Mouse (Mus musculus) T-helper 1 cell (primary cell): ENCODE data around the gene Sox10.

Experiments
- in situ Hi-C: fragments of 300-600 bp; cut with MboI, MseI; formaldehyde crosslinking; loops from one replicate; pipeline ENCODE4 v1.15.1; 2025; ENCODE audit warnings: high pct_unique_total_duplicates

Gene Sox10

DNA sequence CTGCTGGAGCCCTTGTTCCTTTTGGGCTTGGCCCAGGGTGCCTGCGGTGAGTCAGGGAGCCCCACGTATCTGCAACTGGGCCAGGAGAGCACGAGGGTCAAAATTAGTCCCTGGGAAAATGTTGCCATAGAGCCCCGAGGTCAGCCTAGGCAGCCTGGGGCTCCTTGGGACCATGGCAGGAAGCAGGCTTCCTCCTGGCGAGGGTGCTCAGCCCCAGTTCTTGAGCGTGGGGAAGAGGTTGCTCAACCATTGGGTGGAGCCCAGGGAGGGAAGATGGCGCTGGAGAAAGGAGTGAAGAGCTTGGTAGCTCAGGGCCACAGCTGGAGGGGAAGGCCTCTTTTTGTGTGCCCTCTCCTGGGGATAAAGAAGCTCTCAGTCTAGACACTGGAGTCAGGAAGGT, 2.7 kb downstream of the Sox10 start:
- in situ Hi-C loops = no loop called here

GRCm38 (mm10) chr15:79155572-79155971, 9.5 kb downstream of the Sox10 start:
- in situ Hi-C loops = no loop called here

DNA sequence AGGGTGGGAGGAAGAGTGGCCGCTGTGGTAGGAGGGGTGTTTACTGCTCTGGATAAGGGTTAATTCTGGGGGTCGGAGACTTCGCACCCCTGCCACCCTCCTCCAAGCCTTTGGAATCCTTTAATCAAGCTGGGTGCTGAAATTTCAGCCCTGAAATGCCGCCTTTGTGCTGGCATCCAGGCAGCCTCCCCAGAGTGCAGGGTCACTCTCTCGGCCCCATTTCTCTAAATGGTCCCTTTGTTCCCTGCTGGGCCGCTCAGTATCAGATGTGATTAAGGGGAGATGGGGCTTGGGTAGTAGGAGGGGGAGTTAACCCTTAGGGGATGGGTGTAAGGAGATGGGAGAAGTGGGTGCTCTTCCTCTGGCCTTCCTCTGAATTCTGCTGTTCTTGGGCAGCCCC, 12.3 kb downstream of the Sox10 start:
- in situ Hi-C loops = no loop called here

- in situ Hi-C loops = no loop called here
Measured at GRCm38 (mm10) chr15:79151881-79152280, 13.2 kb downstream of the Sox10 start.

- in situ Hi-C loops = no loop called here
Measured at GRCm38 (mm10) chr15:79148533-79148932, 16.5 kb downstream of the Sox10 start.

DNA sequence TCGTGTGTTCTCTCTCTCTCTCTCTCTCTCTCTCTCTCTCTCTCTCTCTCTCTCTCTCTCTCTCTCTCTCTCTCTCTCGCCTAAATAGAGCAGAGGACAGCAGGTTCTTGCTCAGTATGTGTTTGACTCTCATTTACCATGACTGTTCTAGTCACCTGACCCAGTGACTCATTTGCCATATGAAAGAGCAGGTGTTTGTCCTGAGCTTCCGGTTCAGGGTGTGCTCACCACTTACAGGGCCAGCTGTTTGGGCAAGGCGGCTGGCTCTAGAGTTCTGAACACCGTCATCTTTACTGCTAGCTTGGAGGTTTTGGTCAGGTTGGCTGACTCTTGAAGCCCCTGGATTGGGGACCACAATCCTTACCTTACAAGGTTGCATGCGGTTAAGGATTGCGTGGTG, 19.5 kb downstream of the Sox10 start:
- in situ Hi-C loops = no loop called here

GRCm38 (mm10) chr15:79144021-79144420, 21.0 kb downstream of the Sox10 start:
- in situ Hi-C loops = no loop called here

- in situ Hi-C loops = no loop called here
Measured at GRCm38 (mm10) chr15:79143316-79143715, 21.7 kb downstream of the Sox10 start.

GRCm38 (mm10) chr15:79141566-79141917, 23.5 kb downstream of the Sox10 start:
- in situ Hi-C loops = no loop called here

- in situ Hi-C loops = no loop called here
Measured at GRCm38 (mm10) chr15:79140866-79141565, 24.0 kb downstream of the Sox10 start, which contains the start of the genes Polr2f and 1700088E04Rik. Gene Polr2f (plus strand): TSS chr15:79141009. Gene 1700088E04Rik (minus strand): TSS chr15:79141253.

DNA sequence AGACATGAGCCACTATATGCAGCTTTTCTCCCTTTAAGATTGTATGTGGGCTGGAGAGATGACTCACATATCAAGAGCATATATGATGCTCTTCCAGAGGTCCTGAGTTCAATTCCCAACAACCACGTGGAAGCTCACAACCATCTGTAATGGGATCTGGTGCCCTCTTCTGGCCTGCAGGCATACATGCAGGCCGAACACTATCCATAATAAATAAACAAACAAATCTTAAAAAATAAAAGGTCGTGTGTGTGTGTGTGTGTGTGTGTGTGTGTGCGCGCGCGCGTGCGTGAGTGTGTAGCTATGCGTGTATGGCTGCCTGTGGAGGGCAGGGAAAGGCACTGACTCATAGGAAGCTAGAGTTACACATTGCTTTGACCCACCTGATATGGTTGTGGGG, 25.4 kb downstream of the Sox10 start:
- in situ Hi-C loops = no loop called here

DNA sequence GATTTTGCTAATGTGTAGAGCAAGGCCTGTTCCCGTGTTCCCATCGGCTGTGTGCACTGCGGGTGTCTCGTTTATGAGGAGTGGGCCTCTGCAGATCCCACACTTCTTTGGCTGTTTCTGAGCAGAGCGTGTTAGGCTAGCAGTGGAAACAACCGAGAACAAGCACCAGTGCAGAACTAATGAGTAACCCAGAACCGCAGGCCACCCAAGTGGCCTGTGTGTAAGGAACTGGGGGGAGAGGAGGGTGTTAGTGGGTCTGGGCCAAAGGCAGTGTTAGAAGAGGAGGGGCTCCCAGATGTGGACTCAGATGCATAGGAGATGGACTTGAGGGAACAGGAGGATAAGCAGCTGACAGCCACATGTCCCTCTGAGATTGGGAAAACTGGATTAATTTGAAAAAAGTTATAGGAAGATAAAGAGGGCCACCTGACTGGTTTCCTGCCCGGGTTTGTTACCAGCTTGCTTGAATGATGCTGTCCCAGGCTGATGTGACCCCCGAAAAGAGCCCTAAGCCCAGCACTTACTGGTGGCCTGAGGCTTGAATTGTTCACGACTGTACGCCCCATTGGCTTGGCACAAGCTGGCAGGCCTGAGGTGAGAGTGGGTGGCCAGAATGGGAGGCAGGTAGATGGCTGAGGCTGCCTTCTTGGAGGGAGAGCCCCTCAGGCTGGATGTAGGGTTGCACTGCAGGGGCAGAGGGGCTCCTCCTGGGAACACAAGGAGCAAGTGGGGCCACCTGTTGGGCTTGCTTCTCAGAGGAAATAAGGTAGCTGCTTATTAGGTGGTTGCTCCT, 29.1 kb downstream of the Sox10 start:
- in situ Hi-C loops = no loop called here

DNA sequence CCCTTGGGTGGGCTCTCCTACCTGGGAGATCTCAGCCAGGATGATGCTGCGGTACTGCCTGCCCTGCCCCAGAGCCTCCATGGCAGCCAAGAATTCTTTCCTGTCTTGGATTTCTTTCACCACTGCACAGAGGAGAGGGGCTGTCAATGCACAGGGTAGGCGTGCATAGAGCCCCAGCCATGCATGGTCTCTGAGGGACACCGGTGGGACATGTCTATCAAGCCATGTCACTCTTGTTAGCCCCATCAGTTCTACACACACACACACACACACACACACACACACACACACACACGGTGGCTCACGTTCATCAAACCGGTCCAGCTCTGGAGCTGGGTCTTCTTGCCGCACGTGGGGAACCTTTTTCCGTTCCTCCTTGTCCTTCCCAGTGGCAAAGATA, 29.7 kb downstream of the Sox10 start:
- in situ Hi-C loops = no loop called here

- in situ Hi-C loops = no loop called here
Measured at GRCm38 (mm10) chr15:79134496-79135270, 30.4 kb downstream of the Sox10 start.

- in situ Hi-C loops = no loop called here
Measured at GRCm38 (mm10) chr15:79133191-79133661, 31.8 kb downstream of the Sox10 start.

DNA sequence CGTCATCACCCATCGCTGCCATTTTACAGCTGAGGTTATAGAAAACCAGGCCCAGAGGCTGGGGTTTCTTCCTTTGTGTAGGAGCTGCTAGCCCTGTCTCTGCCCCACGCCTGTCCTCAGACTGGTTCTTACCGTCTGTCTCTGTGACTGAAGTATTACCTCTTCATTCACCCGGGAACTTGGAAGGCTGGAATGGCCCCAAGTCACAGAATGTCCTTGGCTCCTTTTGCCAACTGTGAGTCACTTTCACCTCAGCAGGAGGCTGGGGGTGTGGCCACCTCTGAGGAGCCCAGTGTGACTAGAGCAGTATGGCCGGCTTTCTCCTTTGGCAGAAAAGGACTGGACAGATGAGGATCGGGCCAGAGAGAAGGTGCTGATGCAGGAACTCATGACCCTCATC, 33.6 kb downstream of the Sox10 start:
- in situ Hi-C loops = no loop called here

DNA sequence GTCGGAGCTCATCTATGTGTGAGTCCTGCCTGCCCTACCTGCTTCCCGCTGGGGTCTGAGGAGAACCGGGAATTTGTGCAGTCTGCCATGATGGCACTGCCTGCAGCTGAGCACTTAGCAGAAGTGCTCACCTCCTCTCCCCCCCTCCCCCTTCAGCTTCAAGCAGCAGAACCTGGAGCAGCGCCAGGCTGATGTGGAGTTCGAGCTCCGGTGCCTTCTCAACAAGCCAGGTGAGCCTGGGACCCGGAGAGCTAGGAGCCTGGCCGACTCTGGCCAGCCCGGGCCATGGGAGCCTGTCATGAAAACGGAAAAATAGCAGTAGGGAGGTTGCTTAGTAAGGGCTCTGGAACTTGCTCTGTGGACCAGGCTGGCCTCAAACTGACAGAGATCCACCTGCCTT, 34.3 kb downstream of the Sox10 start:
- in situ Hi-C loops = no loop called here

GRCm38 (mm10) chr15:79129311-79129710, 35.7 kb downstream of the Sox10 start:
- in situ Hi-C loops = no loop called here

- in situ Hi-C loops = no loop called here
Measured at GRCm38 (mm10) chr15:79128208-79128607, 36.8 kb downstream of the Sox10 start.

GRCm38 (mm10) chr15:79127101-79127500, 37.9 kb downstream of the Sox10 start:
- in situ Hi-C loops = no loop called here

- in situ Hi-C loops = no loop called here
Measured at GRCm38 (mm10) chr15:79126217-79126932, 38.7 kb downstream of the Sox10 start.
